Mouse (Mus musculus): ENCODE measurements around the gene Fmnl1. TPM values are rescaled to one million over a fixed set of nuclear protein-coding genes. Genes with fewer than 3 reads are reported as not detected.
A peak's percentile ranks its signal among the peaks of the same experiment; 100 is the strongest.

Fmnl1 gene
- polyA plus RNA-seq, 1 experiment from 2014 or later = 1.8 TPM

DNA sequence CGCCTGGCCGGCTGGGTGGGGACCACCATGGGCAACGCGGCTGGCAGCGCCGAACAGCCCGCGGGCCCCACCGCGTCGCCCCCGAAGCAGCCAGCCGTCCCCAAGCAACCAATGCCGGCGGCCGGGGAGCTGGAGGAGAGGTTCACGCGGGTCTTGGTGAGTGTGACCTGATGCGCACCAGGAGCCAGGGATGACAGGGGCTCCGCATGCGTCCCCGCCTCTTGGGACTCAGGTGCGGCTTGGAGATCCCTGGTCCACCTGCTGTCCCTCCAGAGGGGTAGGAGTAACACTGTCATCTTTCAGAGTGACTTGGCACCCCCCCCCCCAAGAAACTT lies 346 bp downstream of the Fmnl1 start:
- peaks cover 6% of the 10 kb centered on the region; the same call in 1 of the 2 replicates for H3K4me1 ChIP-seq (replicated peaks; ENCODE audit: control insufficient read depth, insufficient read depth, low read length)
- H3K4me2 ChIP-seq (ENCODE audit: low read depth, low read length, severe bottlenecking) = peak overlapping the region; percentile 94
- H3K36me3 ChIP-seq (ENCODE audit: control insufficient read depth, insufficient read depth, low read length) = no peaks in the 10 kb centered on the region
- no peak overlapping the region for H3K27ac ChIP-seq (ENCODE audit: low read depth, low read length)
- H3K9ac ChIP-seq (ENCODE audit: low read length) = peak overlapping the region; percentile 48
- H3K4me3 ChIP-seq (ENCODE audit: low read depth, low read length) = peak overlapping the region; percentile 58
- H3K27me3 ChIP-seq (ENCODE audit: control insufficient read depth, insufficient read depth, low read length) = peaks cover 39% of the 10 kb centered on the region
- no peak for DNase-seq (ENCODE audit: low spot score)
- under 1% methylated on average over 23 of the region's 23 CpGs for WGBS
- ATAC-seq (replicated peaks; ENCODE audit: low FRiP score) = 0 out of 2 replicates have a peak, but pooled peaks have one; percentile 15
- no peaks in the 10 kb centered on the region for H3K9me3 ChIP-seq (ENCODE audit: control insufficient read depth, low read length)

DNA sequence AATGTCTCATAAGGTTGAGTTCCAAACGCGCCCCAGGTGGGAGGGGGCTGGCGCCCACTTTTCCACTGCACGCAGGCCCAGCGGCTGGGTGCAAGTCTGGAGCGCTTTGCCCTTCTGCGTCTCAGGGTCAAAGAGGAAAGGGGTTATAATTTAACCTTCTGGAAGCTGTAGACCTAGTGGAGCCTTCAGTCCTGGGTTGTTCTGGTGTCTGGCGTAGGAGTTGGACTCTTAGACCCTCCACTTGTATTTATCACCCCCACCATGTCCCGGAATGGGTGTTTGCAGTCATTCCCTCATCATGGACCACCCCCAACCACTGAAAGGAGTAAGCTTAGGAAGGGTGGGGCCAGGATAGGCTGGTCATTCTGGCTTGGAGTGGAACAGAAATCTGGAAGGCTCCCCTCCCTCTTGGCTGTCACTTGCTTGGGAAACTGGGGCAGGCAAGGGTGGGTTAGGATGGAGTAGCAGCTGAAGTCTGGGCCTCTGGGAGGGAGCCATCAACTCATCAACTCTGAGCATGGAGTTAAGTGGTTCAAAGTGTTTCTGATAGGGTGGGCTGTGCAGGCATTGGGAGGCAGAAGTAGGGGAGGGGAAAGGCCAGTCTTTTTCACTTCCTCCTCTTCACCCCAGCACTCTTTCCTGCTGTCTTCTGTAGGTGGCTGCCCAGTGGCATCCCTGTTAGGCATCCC lies 940 bp downstream of the Fmnl1 start:
- Histone ChIP-seq H3K9ac (ENCODE audit: low read length) (no peak overlapping the region), H3K4me3 (ENCODE audit: low read depth, low read length) (no peak overlapping the region), H3K27me3 (ENCODE audit: control insufficient read depth, insufficient read depth, low read length) (peaks cover 39% of the 10 kb centered on the region), H3K36me3 (ENCODE audit: control insufficient read depth, insufficient read depth, low read length) (no peaks in the 10 kb centered on the region), H3K4me1 (replicated peaks; ENCODE audit: control insufficient read depth, insufficient read depth, low read length) (peaks cover 6% of the 10 kb centered on the region; the same call in 1 of the 2 replicates), H3K4me2 (ENCODE audit: low read depth, low read length, severe bottlenecking) (no peak overlapping the region), H3K27ac (ENCODE audit: low read depth, low read length) (no peak overlapping the region), H3K9me3 (ENCODE audit: control insufficient read depth, low read length) (no peaks in the 10 kb centered on the region)
- ATAC-seq (replicated peaks; ENCODE audit: low FRiP score) (no peak), DNase-seq (ENCODE audit: low spot score) (no peak)
- 47% methylated on average over 9 of the region's 9 CpGs for WGBS

DNA sequence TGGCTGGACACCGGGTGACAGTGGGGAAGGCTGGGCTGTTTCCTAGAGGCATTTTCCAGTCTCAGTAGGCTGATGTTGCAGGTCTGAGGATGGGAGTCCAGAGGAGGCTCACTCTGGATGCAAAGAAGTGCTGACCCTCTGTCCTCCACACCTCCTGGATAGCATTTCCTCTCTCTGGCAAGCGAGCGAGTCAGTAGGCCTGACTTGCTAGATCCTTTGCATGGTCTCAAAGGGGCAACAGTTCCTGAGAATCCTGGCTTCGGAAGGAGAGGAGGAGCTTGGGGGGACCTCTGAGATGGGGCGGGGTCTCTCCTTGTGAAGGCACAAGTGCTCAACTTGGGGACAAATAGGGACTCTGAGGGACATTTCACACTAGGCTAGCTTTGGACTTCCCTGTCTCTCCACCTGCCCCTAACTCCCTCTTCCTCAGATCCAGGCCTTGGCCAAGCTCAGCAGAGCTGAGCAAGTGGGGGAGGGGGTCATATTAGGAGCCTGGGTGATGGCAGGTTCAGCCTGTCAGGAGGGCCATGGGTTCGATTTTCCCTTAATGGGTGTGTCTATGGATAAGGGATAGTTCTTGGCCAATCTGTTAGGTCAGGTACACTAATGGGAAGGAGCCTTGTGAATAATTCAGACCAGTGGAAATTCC lies 1.6 kb downstream of the Fmnl1 start:
- no peak for ATAC-seq (replicated peaks; ENCODE audit: low FRiP score)
- no peak overlapping the region for H3K27ac ChIP-seq (ENCODE audit: low read depth, low read length)
- no peak for DNase-seq (ENCODE audit: low spot score)
- H3K36me3 ChIP-seq (ENCODE audit: control insufficient read depth, insufficient read depth, low read length) = no peaks in the 10 kb centered on the region
- no peak overlapping the region for H3K9ac ChIP-seq (ENCODE audit: low read length)
- H3K27me3 ChIP-seq (ENCODE audit: control insufficient read depth, insufficient read depth, low read length) = peaks cover 39% of the 10 kb centered on the region
- no peaks in the 10 kb centered on the region for H3K9me3 ChIP-seq (ENCODE audit: control insufficient read depth, low read length)
- 72% methylated on average over 6 of the region's 6 CpGs for WGBS
- H3K4me2 ChIP-seq (ENCODE audit: low read depth, low read length, severe bottlenecking) = no peak overlapping the region
- H3K4me1 ChIP-seq (replicated peaks; ENCODE audit: control insufficient read depth, insufficient read depth, low read length) = peaks cover 6% of the 10 kb centered on the region; the same call in 1 of the 2 replicates
- H3K4me3 ChIP-seq (ENCODE audit: low read depth, low read length) = no peak overlapping the region

DNA sequence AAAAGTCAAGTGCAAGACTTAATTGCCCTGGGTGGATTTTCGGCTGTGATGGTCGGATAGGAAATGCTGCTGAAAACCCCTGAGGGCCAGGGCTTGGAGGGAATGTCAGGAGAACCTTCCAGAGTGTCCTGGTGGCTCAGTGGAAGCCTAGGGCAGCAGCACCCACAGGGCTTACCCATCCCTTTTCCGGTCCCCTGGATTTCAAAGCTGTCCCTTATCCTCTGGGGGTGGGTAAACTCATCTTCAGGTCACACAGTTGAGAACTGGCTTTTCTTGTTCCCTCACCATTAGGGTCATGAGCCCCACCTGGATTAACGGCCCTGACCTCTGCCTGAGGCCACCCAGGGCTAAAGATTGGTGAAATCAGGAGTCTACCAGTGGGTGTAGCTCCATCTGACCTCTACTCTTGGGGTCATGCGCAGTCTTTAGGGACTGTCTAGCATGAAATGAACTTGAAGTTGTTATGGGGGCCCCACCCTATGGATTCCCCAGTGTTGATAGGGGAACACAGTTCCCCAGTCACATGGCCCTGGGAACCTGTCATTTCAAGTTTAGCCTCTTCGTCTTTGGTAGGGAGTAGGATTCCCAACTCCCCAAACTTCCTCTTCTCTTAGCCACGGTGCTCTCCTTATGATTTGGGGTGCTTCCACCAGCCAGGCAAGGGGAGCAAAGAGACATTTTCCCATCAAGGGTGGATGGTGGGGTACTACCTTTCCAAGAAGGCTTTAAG lies 2.3 kb downstream of the Fmnl1 start:
- H3K9ac ChIP-seq (ENCODE audit: low read length) = no peak overlapping the region
- no peak overlapping the region for H3K4me2 ChIP-seq (ENCODE audit: low read depth, low read length, severe bottlenecking)
- peaks cover 6% of the 10 kb centered on the region; the same call in 1 of the 2 replicates for H3K4me1 ChIP-seq (replicated peaks; ENCODE audit: control insufficient read depth, insufficient read depth, low read length)
- H3K9me3 ChIP-seq (ENCODE audit: control insufficient read depth, low read length) = no peaks in the 10 kb centered on the region
- ATAC-seq (replicated peaks; ENCODE audit: low FRiP score) (no peak), DNase-seq (ENCODE audit: low spot score) (no peak)
- H3K36me3 ChIP-seq (ENCODE audit: control insufficient read depth, insufficient read depth, low read length) = no peaks in the 10 kb centered on the region
- no peak overlapping the region for H3K4me3 ChIP-seq (ENCODE audit: low read depth, low read length)
- H3K27ac ChIP-seq (ENCODE audit: low read depth, low read length) = no peak overlapping the region
- 80% methylated on average over 7 of the region's 7 CpGs for WGBS
- peaks cover 39% of the 10 kb centered on the region for H3K27me3 ChIP-seq (ENCODE audit: control insufficient read depth, insufficient read depth, low read length)

DNA sequence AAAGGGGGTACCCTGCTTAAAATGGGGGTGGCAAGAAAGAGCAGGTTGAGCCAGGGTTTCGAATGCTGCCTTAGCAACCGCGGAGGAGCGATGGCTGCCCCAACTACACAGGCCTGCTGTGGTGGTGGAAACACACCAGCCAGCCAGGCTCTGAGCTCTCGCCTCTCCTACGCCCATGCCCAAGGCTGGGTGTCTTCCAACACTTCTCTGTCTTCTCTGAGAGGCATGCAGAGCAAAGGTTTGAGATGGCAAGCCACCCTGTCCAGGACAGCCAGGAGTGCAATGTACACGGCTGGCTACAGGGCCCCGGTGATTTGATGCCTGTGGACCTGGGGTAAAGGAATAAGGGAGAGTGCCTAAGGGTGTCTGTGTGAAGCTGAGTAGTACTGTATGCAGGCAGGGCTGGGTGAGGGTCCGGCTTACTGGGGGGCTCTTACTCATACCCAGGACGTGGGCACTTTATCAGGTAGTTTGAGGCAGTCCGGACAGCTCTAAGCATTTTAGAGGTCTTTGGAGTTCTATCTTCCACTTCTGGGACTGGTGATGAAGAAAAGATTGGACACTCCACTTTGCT lies 3.0 kb downstream of the Fmnl1 start:
- H3K4me3 ChIP-seq (ENCODE audit: low read depth, low read length) = no peak overlapping the region
- DNase-seq (ENCODE audit: low spot score) (no peak), ATAC-seq (replicated peaks; ENCODE audit: low FRiP score) (no peak)
- H3K4me2 ChIP-seq (ENCODE audit: low read depth, low read length, severe bottlenecking) = no peak overlapping the region
- peaks cover 6% of the 10 kb centered on the region; the same call in 1 of the 2 replicates for H3K4me1 ChIP-seq (replicated peaks; ENCODE audit: control insufficient read depth, insufficient read depth, low read length)
- no peaks in the 10 kb centered on the region for H3K9me3 ChIP-seq (ENCODE audit: control insufficient read depth, low read length)
- no peak overlapping the region for H3K27ac ChIP-seq (ENCODE audit: low read depth, low read length)
- H3K36me3 ChIP-seq (ENCODE audit: control insufficient read depth, insufficient read depth, low read length) = no peaks in the 10 kb centered on the region
- no peak overlapping the region for H3K9ac ChIP-seq (ENCODE audit: low read length)
- WGBS = 90% methylated on average over 11 of the region's 11 CpGs
- peaks cover 39% of the 10 kb centered on the region for H3K27me3 ChIP-seq (ENCODE audit: control insufficient read depth, insufficient read depth, low read length)

DNA sequence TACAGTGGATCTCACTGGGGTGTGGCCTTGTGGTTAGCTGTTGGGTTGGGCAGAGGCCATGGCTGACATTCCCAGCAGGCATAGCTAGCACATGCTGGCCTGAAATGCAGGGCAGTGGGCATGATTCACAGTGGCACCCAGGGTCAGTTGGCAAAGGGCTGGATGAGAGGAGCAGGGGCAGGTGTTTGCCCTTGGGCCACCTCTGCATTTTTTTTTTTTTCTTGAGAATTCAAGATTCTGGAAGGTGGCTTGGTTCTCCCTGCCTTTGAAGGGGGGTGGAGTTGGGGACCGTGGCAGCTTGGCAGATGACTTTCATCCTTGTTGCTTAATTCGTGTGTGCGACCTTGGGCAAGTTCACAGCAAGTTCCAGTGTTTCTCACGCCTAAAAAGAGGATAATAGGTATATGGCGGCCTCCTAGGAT lies 3.5 kb downstream of the Fmnl1 start:
- Histone ChIP-seq H3K4me1 (replicated peaks; ENCODE audit: control insufficient read depth, insufficient read depth, low read length) (peaks cover 6% of the 10 kb centered on the region; the same call in 1 of the 2 replicates), H3K4me3 (ENCODE audit: low read depth, low read length) (no peak overlapping the region), H3K27ac (ENCODE audit: low read depth, low read length) (no peak overlapping the region), H3K36me3 (ENCODE audit: control insufficient read depth, insufficient read depth, low read length) (no peaks in the 10 kb centered on the region), H3K4me2 (ENCODE audit: low read depth, low read length, severe bottlenecking) (no peak overlapping the region), H3K27me3 (ENCODE audit: control insufficient read depth, insufficient read depth, low read length) (peaks cover 35% of the 10 kb centered on the region), H3K9ac (ENCODE audit: low read length) (no peak overlapping the region), H3K9me3 (ENCODE audit: control insufficient read depth, low read length) (no peaks in the 10 kb centered on the region)
- WGBS = 87% methylated on average over 5 of the region's 5 CpGs
- no peak for DNase-seq (ENCODE audit: low spot score)
- no peak for ATAC-seq (replicated peaks; ENCODE audit: low FRiP score)

DNA sequence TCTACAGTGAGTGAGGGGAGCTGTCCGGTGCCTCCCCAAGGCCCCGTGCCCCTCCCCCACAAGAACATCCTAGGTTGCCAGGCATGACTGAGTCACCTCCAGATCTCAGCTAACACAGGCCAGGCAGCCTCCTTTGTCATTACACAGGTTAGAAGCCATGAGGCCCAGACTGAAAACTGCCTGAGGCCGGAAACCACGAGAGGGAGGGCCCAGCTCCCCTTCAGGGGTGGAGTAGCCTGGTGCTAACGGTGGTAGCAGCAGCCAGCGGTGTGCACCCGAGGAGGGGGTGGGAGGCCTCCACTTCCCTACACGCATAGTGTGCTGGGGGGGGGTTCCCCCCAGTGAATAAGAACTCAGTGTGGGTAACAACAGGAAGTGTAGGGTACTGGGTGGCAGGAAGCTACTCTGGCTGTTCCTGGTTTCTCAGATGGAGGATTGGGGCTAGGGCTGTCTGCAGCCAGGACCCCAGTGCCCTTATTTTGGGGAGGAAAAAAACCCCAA lies 4.0 kb downstream of the Fmnl1 start:
- Histone ChIP-seq H3K4me2 (ENCODE audit: low read depth, low read length, severe bottlenecking) (no peak overlapping the region), H3K36me3 (ENCODE audit: control insufficient read depth, insufficient read depth, low read length) (no peaks in the 10 kb centered on the region), H3K4me3 (ENCODE audit: low read depth, low read length) (no peak overlapping the region), H3K9me3 (ENCODE audit: control insufficient read depth, low read length) (no peaks in the 10 kb centered on the region), H3K4me1 (replicated peaks; ENCODE audit: control insufficient read depth, insufficient read depth, low read length) (peaks cover 6% of the 10 kb centered on the region; the same call in 1 of the 2 replicates), H3K27ac (ENCODE audit: low read depth, low read length) (no peak overlapping the region), H3K27me3 (ENCODE audit: control insufficient read depth, insufficient read depth, low read length) (peaks cover 30% of the 10 kb centered on the region), H3K9ac (ENCODE audit: low read length) (no peak overlapping the region)
- WGBS = 65% methylated on average over 8 of the region's 8 CpGs
- ATAC-seq (replicated peaks; ENCODE audit: low FRiP score) = no peak
- DNase-seq (ENCODE audit: low spot score) = no peak

DNA sequence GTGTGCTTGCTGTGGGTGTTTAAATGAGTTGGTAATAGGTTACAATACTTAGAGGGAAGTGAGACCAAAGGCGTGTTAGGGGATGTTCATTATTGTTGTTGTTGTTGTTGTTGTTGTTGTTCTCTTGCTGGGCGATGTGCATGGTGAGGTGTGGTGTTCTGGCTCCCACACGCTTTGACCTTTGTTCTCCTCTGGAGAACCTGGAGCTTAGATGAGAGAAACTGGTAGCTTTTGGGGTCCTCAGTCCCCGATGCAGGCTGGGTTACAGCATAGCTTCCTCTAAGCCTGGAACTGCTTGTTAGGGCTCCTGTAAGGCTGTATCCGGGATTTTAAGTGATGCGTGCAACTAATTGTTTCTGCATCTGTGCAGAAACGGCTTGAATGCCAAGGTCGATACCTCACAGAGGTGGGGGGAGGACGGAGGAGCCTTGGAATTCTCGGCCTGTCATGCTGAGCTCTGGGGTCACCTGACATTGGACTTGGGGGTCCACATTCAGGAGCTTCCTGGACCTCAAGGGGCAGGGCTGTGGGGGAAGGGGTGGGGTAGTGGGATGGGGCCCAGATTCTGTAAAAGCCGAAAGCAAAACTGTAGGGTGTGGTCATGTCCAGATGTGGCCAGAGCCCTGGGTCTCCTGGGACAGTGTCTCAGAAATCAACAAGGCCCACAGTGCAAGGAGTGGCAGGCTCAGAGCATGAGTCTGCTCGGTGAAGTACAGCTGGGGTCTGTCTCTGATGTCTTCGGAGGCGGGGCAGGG lies 5.0 kb downstream of the Fmnl1 start:
- Histone ChIP-seq H3K27ac (ENCODE audit: low read depth, low read length) (no peak overlapping the region), H3K9me3 (ENCODE audit: control insufficient read depth, low read length) (no peaks in the 10 kb centered on the region), H3K27me3 (ENCODE audit: control insufficient read depth, insufficient read depth, low read length) (peaks cover 20% of the 10 kb centered on the region), H3K4me2 (ENCODE audit: low read depth, low read length, severe bottlenecking) (no peak overlapping the region), H3K4me3 (ENCODE audit: low read depth, low read length) (no peak overlapping the region), H3K4me1 (replicated peaks; ENCODE audit: control insufficient read depth, insufficient read depth, low read length) (0 out of 2 replicates have a peak, but pooled peaks cover 3% of the 10 kb centered on the region), H3K9ac (ENCODE audit: low read length) (no peak overlapping the region), H3K36me3 (ENCODE audit: control insufficient read depth, insufficient read depth, low read length) (no peaks in the 10 kb centered on the region)
- DNase-seq (ENCODE audit: low spot score) (no peak), ATAC-seq (replicated peaks; ENCODE audit: low FRiP score) (no peak)
- 81% methylated on average over 14 of the region's 14 CpGs for WGBS

Measured in forebrain, embryonic 11.5 days (tissue).